Mouse (Mus musculus) lung, embryonic 14.5 days (tissue): ENCODE results near the gene Sik3. TPM values are rescaled to one million over a fixed set of nuclear protein-coding genes. Genes with fewer than 3 reads are reported as not detected.
"Not testable (repeated sequence)": the region's sequence is repeated elsewhere in the genome, so short reads cannot be mapped to it uniquely, and the experiment has no call there.

Experiments used
- ATAC-seq: fragments of 200-750 bp; cut with Nextera tagmentation; 2 replicates; pipeline ENCODE4 v1.8.0; 2017; ENCODE audit warnings: mild to moderate bottlenecking, moderate TSS enrichment, moderate library complexity; ENCODE audit not compliant: insufficient read depth
- DNase-seq: peaks from one replicate; pipeline ENCODE4 v3.0.0-alpha.2; 2015
- H3K27ac ChIP-seq: fragments of 300-500 bp; sonication (generic); 2 replicates; pipeline ENCODE4 v1.5.1; 2014; ENCODE audit warnings: low read depth, mild to moderate bottlenecking, moderate library complexity
- H3K27me3 ChIP-seq: fragments of 300-500 bp; sonication (generic); 2 replicates; pipeline ENCODE4 v1.6.1; 2014; ENCODE audit warnings: low read length, control low read depth; ENCODE audit not compliant: insufficient read depth
- H3K36me3 ChIP-seq: fragments of 300-500 bp; sonication (generic); 2 replicates; pipeline ENCODE4 v1.6.1; 2014; ENCODE audit warnings: control low read depth; ENCODE audit not compliant: insufficient read depth
- H3K4me1 ChIP-seq: fragments of 300-500 bp; sonication (generic); 2 replicates; pipeline ENCODE4 v1.6.1; 2014; ENCODE audit warnings: antibody characterized with exemption, control low read depth; ENCODE audit not compliant: insufficient read depth
- H3K4me2 ChIP-seq: fragments of 300-500 bp; sonication (generic); 2 replicates; pipeline ENCODE4 v1.6.1; 2014; ENCODE audit warnings: mild to moderate bottlenecking
- H3K4me3 ChIP-seq: fragments of 300-500 bp; sonication (generic); 2 replicates; pipeline ENCODE4 v1.5.1; 2014; ENCODE audit warnings: low read depth, low read length
- H3K9ac ChIP-seq: fragments of 300-500 bp; sonication (generic); 2 replicates; pipeline ENCODE4 v1.6.1; 2014
- H3K9me3 ChIP-seq: fragments of 300-500 bp; sonication (generic); 2 replicates; pipeline ENCODE4 v1.6.1; 2016; ENCODE audit warnings: low read depth, low read length, control low read depth
- CTCF ChIP-seq: IDR thresholded peaks from 2 replicates; pipeline ENCODE4 v1.5.1; 2016; ENCODE audit warnings: antibody characterized with exemption, low read depth
- WGBS: fragments of 180-500 bp; shearing (Covaris S2); extraction: QIAGEN DNeasy Blood & Tissue Kit; methylation state at CpG from one replicate; pipeline ENCODE4 v1.1.7; 2014; 5-methylcytosine and 5-hydroxymethylcytosine counted together
- polyA plus RNA-seq: library from polyadenylated mRNA; unstranded; fragments of >200 nt; fragmentation: Nextera tagmentation; extraction: Ambion mirVana; gene quantifications from 2 replicates; pipeline ENCODE4 v1.2.1, GENCODE M21; 2014

Sik3 gene
- polyA plus RNA-seq, 1 experiment from 2014 or later, result 15.7 TPM

DNA sequence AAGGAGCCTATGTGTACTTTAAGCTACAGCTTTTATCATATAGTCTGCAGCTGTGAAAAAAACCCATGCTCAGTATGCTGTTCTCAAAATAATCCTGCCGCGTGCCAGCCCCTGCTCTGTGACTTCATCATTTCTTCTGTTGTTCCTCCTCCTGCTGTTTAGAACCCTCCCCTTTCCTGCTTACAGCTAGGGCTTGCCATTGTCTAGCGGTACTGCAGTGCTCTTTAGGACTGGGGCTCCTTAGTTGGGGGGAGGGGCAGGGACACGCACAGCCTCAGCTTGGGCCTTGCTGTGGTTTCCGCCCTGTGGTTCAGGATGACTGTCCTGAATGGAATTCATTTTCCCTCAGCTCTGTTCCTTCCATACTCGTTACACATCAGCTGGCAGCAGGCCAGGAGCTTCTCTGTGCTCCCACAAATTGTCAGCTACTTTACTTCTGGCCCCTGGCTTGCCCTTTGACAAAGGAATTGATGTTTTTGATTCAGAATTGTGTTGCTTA, 107.4 kb downstream of the Sik3 start:
- Histone ChIP-seq H3K4me2 (peak overlapping the region; percentile 1; the same call in 1 of the 2 replicates), H3K27me3 (no peaks in the 10 kb centered on the region), H3K4me1 (peaks cover 16% of the 10 kb centered on the region), H3K4me3 (no peak overlapping the region), H3K36me3 (0 out of 2 replicates have a peak, but pooled peaks cover 2% of the 10 kb centered on the region), H3K9me3 (no peaks in the 10 kb centered on the region), H3K27ac (peak overlapping the region; percentile 81), H3K9ac (no peak overlapping the region)
- DNase-seq (peak; percentile 94), ATAC-seq (peak; percentile 98)
- 4% methylated on average over 6 of the region's 6 CpGs for WGBS
- no peak for TF ChIP-seq CTCF

GRCm38 (mm10) chr9:46120468-46121253, 108.0 kb downstream of the Sik3 start:
- H3K4me2 ChIP-seq, result peak overlapping the region; percentile 1; the same call in 1 of the 2 replicates
- no peak overlapping the region for H3K4me3 ChIP-seq
- 81% methylated on average over 6 of the region's 6 CpGs for WGBS
- peaks cover 16% of the 10 kb centered on the region for H3K4me1 ChIP-seq
- no peaks in the 10 kb centered on the region for H3K27me3 ChIP-seq
- no peak overlapping the region for H3K9ac ChIP-seq
- peak overlapping the region; percentile 81 for H3K27ac ChIP-seq
- no peaks in the 10 kb centered on the region for H3K9me3 ChIP-seq
- TF ChIP-seq CTCF, result no peak
- ATAC-seq (no peak), DNase-seq (no peak)
- H3K36me3 ChIP-seq, result 0 out of 2 replicates have a peak, but pooled peaks cover 5% of the 10 kb centered on the region

- Histone ChIP-seq H3K4me2 (no peak overlapping the region), H3K36me3 (0 out of 2 replicates have a peak, but pooled peaks cover 9% of the 10 kb centered on the region), H3K9ac (no peak overlapping the region), H3K27ac (peak overlapping the region; percentile 10; the same call in 1 of the 2 replicates), H3K4me1 (peaks cover 16% of the 10 kb centered on the region), H3K4me3 (no peak overlapping the region), H3K9me3 (no peaks in the 10 kb centered on the region), H3K27me3 (no peaks in the 10 kb centered on the region)
- DNase-seq (no peak), ATAC-seq (no peak)
- 59% methylated on average over 4 of the region's 4 CpGs for WGBS
- TF ChIP-seq CTCF, result no peak
Observed at GRCm38 (mm10) chr9:46121486-46121885, 108.9 kb downstream of the Sik3 start.

- DNase-seq (peak; percentile 36), ATAC-seq (no peak)
- 65% methylated on average over 9 of the region's 9 CpGs for WGBS
- H3K36me3 ChIP-seq, result 0 out of 2 replicates have a peak, but pooled peaks cover 12% of the 10 kb centered on the region
- H3K27me3 ChIP-seq, result no peaks in the 10 kb centered on the region
- no peaks in the 10 kb centered on the region for H3K9me3 ChIP-seq
- no peak overlapping the region for H3K4me3 ChIP-seq
- H3K9ac ChIP-seq, result no peak overlapping the region
- no peak overlapping the region for H3K4me2 ChIP-seq
- H3K27ac ChIP-seq, result 0 out of 2 replicates have a peak overlapping the region, but pooled peaks have one; percentile 48
- H3K4me1 ChIP-seq, result peaks cover 16% of the 10 kb centered on the region
- no peak for TF ChIP-seq CTCF
Observed at GRCm38 (mm10) chr9:46122731-46123130, 110.1 kb downstream of the Sik3 start.

GRCm38 (mm10) chr9:46126295-46126694, 113.7 kb downstream of the Sik3 start:
- TF ChIP-seq CTCF, result no peak
- no peak for ATAC-seq
- Histone ChIP-seq H3K36me3 (0 out of 2 replicates have a peak, but pooled peaks cover 18% of the 10 kb centered on the region), H3K4me2 (no peak overlapping the region), H3K9me3 (no peaks in the 10 kb centered on the region), H3K4me3 (no peak overlapping the region), H3K9ac (no peak overlapping the region), H3K4me1 (peaks cover 6% of the 10 kb centered on the region; the same call in 1 of the 2 replicates), H3K27me3 (no peaks in the 10 kb centered on the region), H3K27ac (no peak overlapping the region)
- no peak for DNase-seq
- WGBS, result 76% methylated on average over 2 of the region's 2 CpGs

DNA sequence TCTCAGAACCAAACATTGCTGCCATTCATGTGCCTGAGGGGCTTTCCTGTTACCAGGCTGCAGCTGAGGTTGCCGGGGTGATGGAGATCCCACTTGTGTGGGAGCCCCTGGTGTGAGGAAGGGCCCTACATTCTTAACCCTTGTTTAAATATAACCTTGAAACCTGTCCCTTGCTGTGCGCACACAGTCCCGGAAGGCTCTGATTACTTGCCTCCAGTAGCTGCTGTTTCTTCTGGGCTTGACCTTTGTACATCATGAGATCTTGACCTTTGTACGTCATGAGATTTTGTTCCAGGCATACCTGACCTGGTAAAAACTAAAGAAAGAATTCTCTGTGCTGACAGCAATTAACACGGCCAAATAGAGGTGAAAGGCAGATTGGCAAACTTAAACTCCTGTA, 114.7 kb downstream of the Sik3 start:
- Histone ChIP-seq H3K27ac (no peak overlapping the region), H3K27me3 (no peaks in the 10 kb centered on the region), H3K9ac (no peak overlapping the region), H3K4me2 (no peak overlapping the region), H3K4me1 (no peaks in the 10 kb centered on the region), H3K9me3 (no peaks in the 10 kb centered on the region), H3K36me3 (0 out of 2 replicates have a peak, but pooled peaks cover 18% of the 10 kb centered on the region), H3K4me3 (no peak overlapping the region)
- 50% methylated on average over 5 of the region's 5 CpGs for WGBS
- DNase-seq (no peak), ATAC-seq (no peak)
- TF ChIP-seq CTCF, result no peak

DNA sequence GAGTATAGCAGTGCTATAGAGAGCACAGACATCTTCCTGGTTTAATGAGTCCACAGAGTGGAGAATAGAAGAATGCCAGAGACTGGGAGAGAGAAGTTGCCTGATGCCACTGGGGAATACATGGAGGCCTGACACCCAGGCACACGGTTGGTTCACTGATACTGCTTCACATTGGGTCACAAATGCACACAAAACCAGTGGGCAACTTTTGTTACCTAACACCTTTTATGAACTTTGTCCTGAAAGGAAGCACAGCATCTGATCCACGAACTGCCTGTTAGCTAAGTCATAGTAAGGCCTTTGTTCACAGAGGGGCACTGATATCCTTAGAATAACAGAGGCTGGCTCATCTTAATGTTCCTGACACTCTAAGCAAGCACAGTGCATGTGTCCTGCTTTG, 116.6 kb downstream of the Sik3 start:
- no peaks in the 10 kb centered on the region for H3K27me3 ChIP-seq
- H3K36me3 ChIP-seq, result 0 out of 2 replicates have a peak, but pooled peaks cover 18% of the 10 kb centered on the region
- H3K9ac ChIP-seq, result no peak overlapping the region
- DNase-seq, result no peak
- no peak overlapping the region for H3K27ac ChIP-seq
- H3K4me1 ChIP-seq, result no peaks in the 10 kb centered on the region
- no peak overlapping the region for H3K4me3 ChIP-seq
- no peak overlapping the region for H3K4me2 ChIP-seq
- TF ChIP-seq CTCF, result no peak
- 68% methylated on average over 2 of the region's 2 CpGs for WGBS
- no peaks in the 10 kb centered on the region for H3K9me3 ChIP-seq
- no peak for ATAC-seq

DNA sequence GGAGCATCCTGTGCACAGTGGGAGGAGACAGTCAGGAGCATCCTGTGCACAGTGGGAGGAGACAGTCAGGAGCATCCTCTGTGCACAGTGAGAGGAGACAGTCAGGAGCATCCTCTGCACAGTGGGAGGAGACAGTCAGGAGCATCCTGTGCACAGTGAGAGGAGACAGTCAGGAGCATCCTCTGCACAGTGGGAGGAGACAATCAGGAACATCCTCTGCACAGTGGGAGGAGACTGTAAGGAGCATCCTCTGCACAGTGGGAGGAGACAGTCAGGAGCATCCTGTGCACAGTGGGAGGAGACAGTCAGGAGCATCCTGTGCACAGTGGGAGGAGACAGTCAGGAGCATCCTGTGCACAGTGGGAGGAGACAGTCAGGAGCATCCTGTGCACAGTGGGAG, 120.2 kb downstream of the Sik3 start:
- DNase-seq, H3K9me3 ChIP-seq, H3K27ac ChIP-seq, H3K4me2 ChIP-seq, ATAC-seq, H3K36me3 ChIP-seq, H3K9ac ChIP-seq, H3K4me3 ChIP-seq, H3K4me1 ChIP-seq, H3K27me3 ChIP-seq: not testable (repeated sequence)
